Mouse (Mus musculus): ENCODE measurements at regions not wholly inside any gene's neighbourhood (a gene's known extent, or its start where the extent isn't known, plus 50 kb on each side); places are given as distances from the start of the nearest gene placed in this dataset.

DNA sequence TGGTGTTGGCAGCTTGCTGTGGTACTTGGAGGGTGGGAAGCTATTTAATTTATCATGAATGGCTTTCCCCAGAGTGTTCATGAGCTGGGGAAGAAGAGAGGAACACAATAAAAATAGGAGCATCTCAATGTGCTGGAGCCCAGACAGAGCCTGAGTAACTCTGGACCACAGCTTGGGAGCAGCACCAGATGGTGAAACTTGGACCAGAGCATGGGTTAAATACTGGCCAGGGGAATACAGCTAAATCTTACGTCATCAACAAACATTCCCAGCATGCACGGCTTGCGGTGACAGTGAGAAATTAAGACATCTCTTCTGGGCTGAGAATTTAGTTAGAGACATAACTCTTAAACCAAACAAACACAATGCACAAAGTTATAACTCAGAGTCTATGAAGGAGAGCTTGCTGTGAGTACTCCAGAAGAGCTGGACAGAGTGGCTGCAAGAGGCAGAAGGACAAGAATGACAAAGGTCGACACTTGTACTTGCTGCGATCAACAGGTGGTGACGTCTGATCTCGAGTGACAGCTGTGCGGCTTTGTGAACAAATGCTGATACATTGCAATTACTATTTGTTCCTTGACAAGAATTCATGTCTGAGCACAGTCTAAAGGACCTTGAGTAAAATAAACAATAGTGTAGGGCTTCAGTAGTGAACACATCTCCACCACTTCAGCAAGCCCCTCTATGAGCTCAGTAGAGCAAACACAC, 140.1 kb upstream of the Eci2 start:
- 47% methylated on average over 8 of the region's 8 CpGs for WGBS
- Histone ChIP-seq H3K9ac (replicated peaks; ENCODE audit: low read depth, low read length) (no peak overlapping the region), H3K27ac (ENCODE audit: low read depth) (no peak overlapping the region), H3K4me3 (ENCODE audit: low read depth, low read length) (no peak overlapping the region), H3K4me2 (ENCODE audit: low read depth, low read length) (no peak overlapping the region), H3K36me3 (replicated peaks; ENCODE audit: control insufficient read depth, insufficient read depth, low read length) (no peaks in the 10 kb centered on the region), H3K4me1 (ENCODE audit: control insufficient read depth, insufficient read depth) (no peaks in the 10 kb centered on the region), H3K27me3 (ENCODE audit: control insufficient read depth, insufficient read depth, low read length) (no peaks in the 10 kb centered on the region), H3K9me3 (replicated peaks; ENCODE audit: control insufficient read depth, low read length) (no peaks in the 10 kb centered on the region)
- TF ChIP-seq EP300 (IDR thresholded peaks at IDR 0.05; ENCODE audit: low read depth) (no peak), CTCF (IDR thresholded peaks at IDR 0.05; ENCODE audit: low read depth) (no peak)
- ATAC-seq (ENCODE audit: insufficient read depth, low read depth) (no peak), DNase-seq (ENCODE audit: low spot score) (no peak)

DNA sequence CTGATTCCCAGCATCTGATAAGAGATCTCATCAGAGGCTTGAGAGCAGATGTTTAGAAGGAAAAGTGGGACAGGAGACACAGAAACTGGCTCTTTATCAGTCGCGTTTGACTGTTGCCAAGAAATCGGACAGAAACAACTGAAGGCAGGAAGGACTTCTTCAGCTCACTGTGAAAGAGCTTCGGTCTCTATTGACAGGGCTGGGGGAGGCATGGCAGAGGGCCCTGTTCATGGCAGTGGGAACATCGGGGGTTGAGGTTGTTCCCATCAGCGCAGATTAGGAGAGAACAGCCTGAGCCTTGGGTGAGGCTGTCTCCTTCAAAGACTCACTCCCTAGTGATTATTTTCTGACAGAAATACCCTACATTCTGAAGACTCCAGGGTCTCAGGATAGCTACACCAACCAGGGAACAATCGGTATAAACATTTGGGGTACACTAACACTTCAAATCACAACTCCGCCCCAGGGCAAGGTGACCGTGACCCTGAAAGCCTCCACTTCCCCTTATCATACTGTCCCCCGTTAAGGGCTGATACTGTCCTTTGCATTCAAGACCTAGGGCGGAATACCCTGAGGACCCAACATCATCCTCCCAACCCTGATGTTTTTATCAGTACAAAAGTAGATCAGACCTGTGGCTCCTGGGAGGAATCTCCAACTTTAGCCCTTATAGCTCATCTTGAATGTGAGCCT, 144.8 kb upstream of the Eci2 start:
- no peak for TF ChIP-seq CTCF (IDR thresholded peaks at IDR 0.05; ENCODE audit: low read depth)
- TF ChIP-seq EP300 (IDR thresholded peaks at IDR 0.05; ENCODE audit: low read depth): no peak

DNA sequence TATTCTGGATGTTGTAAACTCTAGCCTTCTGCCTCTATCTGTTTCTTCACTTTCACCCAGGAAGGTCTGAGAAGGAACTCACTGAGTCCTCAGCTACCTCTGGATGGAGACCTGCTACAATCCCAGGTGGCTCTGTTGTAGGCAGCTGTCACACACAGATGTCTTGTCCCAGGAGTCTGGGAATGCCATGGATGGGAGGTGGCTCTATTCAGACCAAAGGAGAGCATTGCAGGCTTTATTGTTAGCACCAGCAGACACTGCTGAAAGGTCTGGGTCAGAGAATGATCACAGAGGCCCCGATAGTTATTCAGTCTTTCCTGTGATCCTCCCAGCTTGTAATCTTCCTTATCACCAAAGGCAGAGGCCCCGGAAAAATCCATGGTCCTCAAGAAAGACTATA, 146.6 kb upstream of the Eci2 start:
- no peak for TF ChIP-seq CTCF (IDR thresholded peaks at IDR 0.05; ENCODE audit: low read depth)
- ATAC-seq (ENCODE audit: insufficient read depth, low read depth): no peak
- no peak overlapping the region for H3K27ac ChIP-seq (ENCODE audit: low read depth)
- no peaks in the 10 kb centered on the region for H3K4me1 ChIP-seq (ENCODE audit: control insufficient read depth, insufficient read depth)
- H3K27me3 ChIP-seq (ENCODE audit: control insufficient read depth, insufficient read depth, low read length): no peaks in the 10 kb centered on the region
- DNase-seq (ENCODE audit: low spot score): no peak
- no peak overlapping the region for H3K4me2 ChIP-seq (ENCODE audit: low read depth, low read length)
- no peak overlapping the region for H3K9ac ChIP-seq (replicated peaks; ENCODE audit: low read depth, low read length)
- no peaks in the 10 kb centered on the region for H3K9me3 ChIP-seq (replicated peaks; ENCODE audit: control insufficient read depth, low read length)
- WGBS: 27% methylated on average over 2 of the region's 2 CpGs
- H3K36me3 ChIP-seq (replicated peaks; ENCODE audit: control insufficient read depth, insufficient read depth, low read length): no peaks in the 10 kb centered on the region
- H3K4me3 ChIP-seq (ENCODE audit: low read depth, low read length): no peak overlapping the region

More for the DNA sequence above, 144.8 kb upstream of the Eci2 start:
- no peaks in the 10 kb centered on the region for H3K9me3 ChIP-seq (replicated peaks; ENCODE audit: control insufficient read depth, low read length)
- no peak for ATAC-seq (ENCODE audit: insufficient read depth, low read depth)
- no peaks in the 10 kb centered on the region for H3K27me3 ChIP-seq (ENCODE audit: control insufficient read depth, insufficient read depth, low read length)
- no peak for DNase-seq (ENCODE audit: low spot score)
- no peak overlapping the region for H3K4me2 ChIP-seq (ENCODE audit: low read depth, low read length)
- H3K4me3 ChIP-seq (ENCODE audit: low read depth, low read length): no peak overlapping the region
- no peaks in the 10 kb centered on the region for H3K36me3 ChIP-seq (replicated peaks; ENCODE audit: control insufficient read depth, insufficient read depth, low read length)
- WGBS: 46% methylated on average over 11 of the region's 11 CpGs
- no peak overlapping the region for H3K27ac ChIP-seq (ENCODE audit: low read depth)
- H3K9ac ChIP-seq (replicated peaks; ENCODE audit: low read depth, low read length): no peak overlapping the region
- no peaks in the 10 kb centered on the region for H3K4me1 ChIP-seq (ENCODE audit: control insufficient read depth, insufficient read depth)

DNA sequence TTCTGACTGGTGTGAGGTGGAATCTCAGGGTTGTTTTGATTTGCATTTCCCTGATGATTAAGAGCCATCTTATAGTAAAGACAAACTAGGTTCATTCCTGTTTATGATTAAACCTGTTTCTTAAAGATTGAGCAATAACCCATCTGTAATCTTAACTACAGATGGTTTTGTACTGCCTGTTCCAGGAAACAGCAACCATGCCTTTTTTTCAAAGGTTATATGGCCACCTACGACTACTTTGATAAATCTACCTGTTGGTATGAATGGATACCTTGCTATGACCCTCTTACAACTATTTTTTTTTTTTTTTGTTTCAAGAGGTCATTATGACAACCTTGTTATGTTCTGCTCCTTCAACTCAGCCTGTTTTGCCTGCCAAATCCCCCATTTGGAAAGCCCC, 148.7 kb upstream of the Eci2 start:
- Histone ChIP-seq H3K27ac (ENCODE audit: low read depth) (no peak overlapping the region), H3K27me3 (ENCODE audit: control insufficient read depth, insufficient read depth, low read length) (no peaks in the 10 kb centered on the region), H3K4me3 (ENCODE audit: low read depth, low read length) (no peak overlapping the region), H3K36me3 (replicated peaks; ENCODE audit: control insufficient read depth, insufficient read depth, low read length) (no peaks in the 10 kb centered on the region), H3K4me2 (ENCODE audit: low read depth, low read length) (no peak overlapping the region), H3K4me1 (ENCODE audit: control insufficient read depth, insufficient read depth) (no peaks in the 10 kb centered on the region), H3K9ac (replicated peaks; ENCODE audit: low read depth, low read length) (no peak overlapping the region), H3K9me3 (replicated peaks; ENCODE audit: control insufficient read depth, low read length) (no peaks in the 10 kb centered on the region)
- no peak for DNase-seq (ENCODE audit: low spot score)
- no peak for ATAC-seq (ENCODE audit: insufficient read depth, low read depth)
- TF ChIP-seq CTCF (IDR thresholded peaks at IDR 0.05; ENCODE audit: low read depth) (no peak), EP300 (IDR thresholded peaks at IDR 0.05; ENCODE audit: low read depth) (no peak)
- WGBS: 46% methylated on average over 1 of the region's 1 CpGs

DNA sequence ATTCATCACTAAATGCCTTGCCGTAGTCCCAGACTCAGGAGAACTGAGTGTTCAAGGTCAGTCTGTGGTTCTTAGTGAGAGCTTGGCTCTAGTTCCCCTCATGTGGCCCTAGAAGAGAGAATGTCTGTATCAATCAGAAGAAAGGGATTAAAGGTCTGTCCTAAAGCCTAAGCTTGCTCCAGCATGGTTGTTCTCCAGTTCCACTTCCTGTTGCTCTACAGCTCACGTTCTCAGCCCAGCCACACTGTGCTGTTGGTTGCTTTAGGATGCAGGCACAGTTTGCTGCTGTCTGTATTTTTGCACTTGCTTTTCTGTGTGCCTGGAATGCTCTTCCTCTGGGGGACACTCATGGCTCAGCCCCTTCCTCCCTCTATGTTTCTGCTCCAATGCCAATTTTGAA, 150.4 kb upstream of the Eci2 start:
- WGBS: 48% methylated on average over 2 of the region's 2 CpGs
- DNase-seq (ENCODE audit: low spot score): no peak
- H3K27me3 ChIP-seq (ENCODE audit: control insufficient read depth, insufficient read depth, low read length): no peaks in the 10 kb centered on the region
- no peaks in the 10 kb centered on the region for H3K4me1 ChIP-seq (ENCODE audit: control insufficient read depth, insufficient read depth)
- H3K4me2 ChIP-seq (ENCODE audit: low read depth, low read length): no peak overlapping the region
- ATAC-seq (ENCODE audit: insufficient read depth, low read depth): no peak
- H3K9ac ChIP-seq (replicated peaks; ENCODE audit: low read depth, low read length): no peak overlapping the region
- TF ChIP-seq EP300 (IDR thresholded peaks at IDR 0.05; ENCODE audit: low read depth) (no peak), CTCF (IDR thresholded peaks at IDR 0.05; ENCODE audit: low read depth) (no peak)
- no peaks in the 10 kb centered on the region for H3K36me3 ChIP-seq (replicated peaks; ENCODE audit: control insufficient read depth, insufficient read depth, low read length)
- no peak overlapping the region for H3K27ac ChIP-seq (ENCODE audit: low read depth)
- H3K4me3 ChIP-seq (ENCODE audit: low read depth, low read length): no peak overlapping the region
- H3K9me3 ChIP-seq (replicated peaks; ENCODE audit: control insufficient read depth, low read length): no peaks in the 10 kb centered on the region

Data from heart, postnatal 0 days (tissue).